Mouse (Mus musculus) induced T-regulatory cell, adult 2 months (primary cell): ENCODE data around the gene Tram2.

Experiments used
- DNase-seq: peaks from one replicate; pipeline ENCODE4 v3.0.0-alpha.2; 2012; ENCODE audit warnings: low read depth

The Tram2 gene

DNA sequence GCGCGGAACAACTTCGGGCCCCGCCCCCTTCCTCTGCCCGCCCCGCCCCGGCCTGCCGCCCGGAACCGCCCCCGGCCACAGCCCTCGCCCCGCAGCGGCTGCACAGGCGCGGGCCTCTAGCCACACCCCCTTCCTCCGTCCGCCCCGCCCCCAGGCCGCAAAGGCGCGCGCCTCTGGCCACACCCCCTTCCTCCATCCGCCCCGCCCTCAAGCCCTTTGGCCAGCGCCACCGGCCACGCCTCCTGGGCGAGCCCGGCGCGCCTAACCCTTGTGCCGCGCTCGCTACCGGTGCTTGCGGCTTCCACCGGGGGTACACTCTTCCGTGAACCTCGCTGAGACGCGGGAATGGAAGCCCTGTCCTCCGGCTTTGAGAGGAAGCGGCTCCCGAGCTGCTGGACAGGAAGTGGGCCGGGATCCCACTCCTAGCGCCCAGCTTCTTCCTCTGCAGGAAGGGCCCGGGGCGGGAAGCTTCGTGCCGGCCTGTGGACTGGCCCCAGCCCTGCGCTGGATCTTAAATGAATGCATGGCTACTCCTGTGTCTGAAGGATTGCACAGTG lies at the start of gene Tram2:
Gene Tram2, minus strand, starts transcription at position 13 of the 557 bp plus-strand sequence.
- DNase-seq, result peak; percentile 95

DNA sequence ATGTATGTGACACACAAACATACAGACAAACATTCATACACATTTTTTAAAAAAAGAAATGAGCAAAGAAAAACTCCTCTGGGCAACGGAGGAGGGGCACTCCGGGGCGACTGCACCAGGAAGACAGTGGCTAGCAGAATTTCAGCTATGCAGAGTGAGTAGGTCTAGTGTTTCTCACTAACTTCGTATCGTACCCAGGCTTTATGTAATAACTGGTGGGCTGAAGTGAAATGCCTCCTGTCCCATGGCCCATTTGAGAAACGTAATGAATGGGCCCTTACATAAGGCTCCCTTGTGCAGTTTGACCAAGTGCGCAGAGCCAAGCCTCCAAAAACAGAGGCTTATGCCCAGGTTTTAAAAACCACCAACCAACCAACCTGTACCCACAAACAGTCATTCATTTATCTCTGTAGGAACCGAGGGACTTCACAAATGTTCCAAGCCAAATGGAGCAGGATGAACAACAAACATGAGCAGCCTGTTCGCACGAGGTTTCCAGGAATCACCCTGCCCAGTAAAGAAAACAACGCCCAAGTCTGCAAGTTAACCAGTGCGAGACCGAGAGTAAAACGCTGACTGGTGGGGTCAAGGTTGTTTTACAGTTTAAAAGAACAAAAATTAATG lies 45.8 kb upstream of the Tram2 start:
- DNase-seq, result no peak

DNA sequence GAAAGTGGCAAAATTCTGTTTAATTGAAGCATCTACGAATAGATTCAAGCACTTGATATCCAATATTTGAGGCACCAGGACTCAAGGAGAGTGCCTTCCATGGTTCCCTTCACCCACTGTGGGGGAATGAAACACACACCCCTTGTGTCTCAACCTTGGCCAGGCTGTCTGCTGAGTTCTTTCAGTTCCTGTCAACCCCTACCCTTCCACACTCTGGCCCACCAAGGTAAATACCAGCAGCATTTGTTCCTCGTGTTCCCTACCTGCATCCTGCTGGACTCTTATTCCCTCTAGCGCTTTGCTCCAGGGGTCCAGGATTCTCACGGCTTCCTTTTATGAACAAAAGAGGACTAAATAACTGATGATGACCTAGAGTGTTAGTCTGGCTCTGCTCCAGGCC lies 24.8 kb upstream of the Tram2 start:
- no peak for DNase-seq

DNA sequence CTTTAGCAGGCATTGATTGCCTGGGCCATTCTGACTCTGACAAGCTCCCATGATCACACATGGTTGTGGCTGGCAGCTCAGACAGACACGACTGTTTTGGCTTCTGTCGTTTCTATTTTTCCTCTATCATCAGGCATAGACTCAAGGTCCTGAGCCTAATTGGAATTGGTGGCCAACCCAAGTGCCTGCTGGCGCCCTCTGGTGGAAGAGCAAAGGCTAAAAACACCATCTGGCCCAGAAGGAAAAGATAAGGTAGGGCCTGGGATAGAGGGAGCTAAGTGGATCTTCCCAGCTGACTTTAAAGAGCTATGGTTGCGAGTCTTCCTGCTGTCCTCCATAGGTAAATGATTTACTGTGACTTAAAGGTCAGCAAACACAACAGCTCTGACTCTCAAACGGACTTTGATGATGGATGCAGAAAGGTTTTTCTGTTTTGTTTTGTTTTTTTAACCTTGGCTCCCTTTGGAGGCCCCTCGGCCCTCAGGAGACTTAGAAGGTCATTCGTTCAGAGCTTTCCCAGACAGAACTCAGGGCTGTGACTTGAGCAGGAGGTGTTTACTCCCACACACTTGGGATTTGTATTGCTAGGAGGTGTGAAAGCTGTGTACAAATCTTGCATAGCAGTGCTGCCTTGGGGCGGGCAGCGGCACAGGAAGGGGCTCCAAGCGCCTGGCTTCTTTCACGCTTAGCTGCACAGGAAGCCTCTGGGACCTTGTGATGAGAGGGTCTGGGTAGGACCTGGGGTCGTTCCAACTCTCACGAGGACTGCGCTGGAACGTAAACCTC lies 22.4 kb upstream of the Tram2 start:
- DNase-seq, result peak; percentile 79

DNA sequence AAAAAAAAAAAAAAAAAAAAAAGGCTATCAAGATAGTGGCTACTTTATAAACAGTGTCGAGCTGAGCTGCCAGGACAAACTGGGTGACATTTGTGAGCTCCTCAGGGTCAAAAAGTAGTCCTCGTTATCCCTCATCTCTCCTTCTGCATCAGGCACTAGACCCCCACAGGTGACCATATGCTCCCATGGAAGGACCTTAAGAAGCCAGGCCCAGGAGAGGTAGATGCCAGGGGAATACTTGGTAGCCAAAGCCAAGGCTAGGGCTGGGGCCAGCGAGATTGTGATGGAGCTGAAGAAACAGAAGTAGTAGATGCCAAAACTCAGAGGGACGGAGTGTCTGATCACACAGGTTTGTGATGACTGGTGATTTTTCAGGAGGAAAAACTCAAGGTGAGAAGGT lies 21.7 kb upstream of the Tram2 start:
- no peak for DNase-seq

DNA sequence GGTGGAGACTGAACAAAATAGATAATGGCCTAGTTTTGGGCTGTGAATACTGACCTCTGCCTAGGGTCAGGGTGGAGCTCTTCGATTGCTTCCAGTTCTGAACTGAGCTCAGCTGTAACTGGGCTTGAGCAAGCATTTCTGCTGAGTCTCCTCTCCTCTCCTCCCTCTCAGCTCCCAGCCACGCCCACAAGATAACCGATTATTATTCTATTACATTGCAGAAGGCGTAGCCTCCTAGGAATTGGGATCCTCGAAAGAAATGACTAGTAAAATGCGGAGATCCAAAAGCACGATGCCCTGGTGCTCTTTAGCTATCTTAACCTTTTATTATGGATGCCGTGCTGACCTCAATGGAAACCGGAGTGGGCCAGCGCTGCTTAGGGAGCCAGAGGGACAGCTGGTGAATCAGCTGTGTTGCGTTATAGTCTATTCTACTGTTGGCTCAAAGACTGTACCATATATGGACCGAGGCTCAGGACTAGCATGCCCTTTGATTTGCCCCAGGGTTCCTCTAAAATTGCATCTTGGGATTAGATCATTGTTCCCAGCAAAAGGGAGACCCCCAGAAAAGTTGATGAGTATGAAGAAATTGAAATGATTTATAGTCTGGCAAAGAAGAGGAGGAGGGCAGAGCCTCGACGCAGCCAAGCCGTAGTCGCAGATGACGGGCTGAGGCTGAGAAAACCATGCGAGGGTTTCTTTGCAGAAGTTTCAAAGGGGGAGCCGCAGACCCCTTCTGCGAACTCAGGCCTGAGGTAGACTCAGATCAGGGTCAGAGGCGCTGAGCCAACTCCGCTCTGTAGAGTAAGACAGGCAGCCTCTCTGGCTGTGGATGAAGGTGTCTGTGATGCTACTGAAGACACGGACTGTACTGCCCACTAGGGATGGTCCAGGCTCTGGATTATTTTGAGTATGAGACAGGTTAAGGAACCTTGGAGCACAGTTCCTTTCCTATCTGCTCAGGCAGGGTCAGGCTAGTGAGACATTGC lies 18.3 kb upstream of the Tram2 start:
- no peak for DNase-seq

DNA sequence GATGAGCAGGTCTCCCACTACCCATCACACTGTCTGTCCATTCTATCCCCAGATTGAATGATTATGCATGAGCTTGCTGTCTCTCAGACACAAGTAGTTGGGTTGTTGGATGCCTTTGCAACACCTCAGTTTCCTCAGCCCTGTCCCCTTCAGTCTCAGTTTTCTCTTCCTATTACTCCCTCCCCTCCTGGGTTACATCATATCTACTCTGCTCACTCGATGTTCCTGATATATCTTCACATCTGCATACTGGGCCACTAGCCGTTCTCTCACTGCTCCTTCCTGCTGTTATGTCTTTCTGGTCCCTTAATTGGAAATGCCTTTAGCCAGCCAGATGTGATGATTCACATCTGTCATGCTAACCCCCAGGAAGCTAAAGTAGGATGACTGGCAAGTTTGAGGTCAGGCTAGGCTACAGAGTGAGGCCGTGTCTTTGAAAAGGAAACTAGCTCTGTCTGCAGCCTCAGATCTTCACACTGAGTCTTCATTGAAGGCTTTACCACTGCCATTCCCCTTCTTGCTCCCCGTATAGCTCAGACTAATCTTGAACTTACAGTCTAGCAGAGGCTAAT lies 15.7 kb upstream of the Tram2 start:
- DNase-seq, result no peak

DNA sequence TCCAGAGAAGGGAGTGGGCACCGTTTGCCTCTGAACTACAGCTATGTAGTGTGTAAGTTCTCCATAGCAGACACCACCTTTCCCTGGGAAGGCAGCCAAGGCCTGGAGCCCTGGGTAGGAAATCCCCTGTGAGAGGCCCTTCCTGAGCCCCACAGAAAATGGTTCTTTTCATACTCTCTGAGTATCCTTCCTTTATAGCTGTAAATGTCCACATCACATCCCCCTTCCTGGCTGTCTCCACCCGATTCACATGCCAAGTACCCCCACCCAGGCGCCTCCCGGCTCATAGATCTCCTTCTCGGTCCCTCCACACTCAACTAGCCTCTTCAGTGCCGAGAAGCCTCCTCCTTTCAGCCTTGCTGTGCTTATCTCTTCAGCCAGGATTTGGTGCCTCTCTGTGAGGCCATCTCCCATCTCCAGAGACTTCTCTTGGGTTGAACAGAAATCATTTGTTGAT lies 10.7 kb upstream of the Tram2 start:
- no peak for DNase-seq

DNA sequence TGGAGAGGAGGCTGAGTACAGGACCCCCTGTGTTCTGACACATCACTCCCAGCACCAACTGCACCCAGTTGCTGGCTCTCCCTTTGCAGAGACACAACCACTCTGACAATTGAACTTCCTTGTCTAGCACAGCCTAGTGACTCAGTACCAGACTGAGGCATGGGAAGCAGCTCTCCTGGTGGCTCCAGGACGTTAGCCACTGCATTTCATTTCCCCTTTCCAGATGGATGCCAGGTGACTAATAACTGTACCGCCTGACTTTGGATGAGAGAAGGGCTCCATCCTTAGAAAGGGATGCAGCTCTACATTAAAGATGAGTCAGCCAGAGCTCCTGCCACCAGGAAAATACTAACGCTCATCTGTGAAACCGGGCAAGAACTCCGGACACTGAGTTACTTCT lies 7.3 kb upstream of the Tram2 start:
- no peak for DNase-seq

DNA sequence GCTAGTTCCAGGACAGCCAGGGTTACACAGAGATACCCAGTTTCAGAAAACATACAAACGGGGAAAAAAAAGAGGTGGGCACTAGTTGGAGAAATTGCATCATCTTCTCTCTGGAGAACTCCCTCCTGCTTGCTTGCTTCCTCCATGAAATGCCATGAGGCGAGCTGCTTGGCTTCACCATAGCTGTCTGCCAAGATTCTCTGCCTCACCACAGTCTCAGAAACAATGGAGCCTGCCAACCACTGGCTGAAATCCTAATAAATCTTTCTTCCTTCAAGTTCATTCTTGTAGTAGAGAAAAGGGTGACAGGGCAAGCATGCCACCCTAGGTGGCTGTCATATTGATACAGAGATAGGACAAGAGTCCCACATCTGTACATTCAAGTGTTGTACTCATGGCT lies 5.6 kb upstream of the Tram2 start:
- no peak for DNase-seq

DNA sequence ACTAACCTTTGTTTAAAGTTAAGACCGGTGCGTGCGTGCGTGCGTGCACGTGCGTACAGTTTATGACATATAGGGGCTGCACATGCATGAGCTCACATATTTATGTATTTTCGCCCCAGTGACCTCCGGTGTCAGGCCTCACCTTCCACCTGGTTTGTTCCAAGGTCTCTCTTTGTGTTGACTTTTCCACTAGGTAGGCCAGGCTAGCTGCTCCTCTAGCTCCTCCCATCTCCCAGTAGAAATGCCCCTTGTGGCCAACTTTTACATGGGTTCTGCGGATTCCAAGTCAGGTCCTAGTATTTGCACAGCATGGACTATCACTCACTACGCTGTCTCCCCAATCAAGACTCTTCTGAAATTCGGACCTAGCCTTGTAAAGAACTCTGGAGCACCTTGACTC lies 1.3 kb upstream of the Tram2 start:
- peak; percentile 24 for DNase-seq

DNA sequence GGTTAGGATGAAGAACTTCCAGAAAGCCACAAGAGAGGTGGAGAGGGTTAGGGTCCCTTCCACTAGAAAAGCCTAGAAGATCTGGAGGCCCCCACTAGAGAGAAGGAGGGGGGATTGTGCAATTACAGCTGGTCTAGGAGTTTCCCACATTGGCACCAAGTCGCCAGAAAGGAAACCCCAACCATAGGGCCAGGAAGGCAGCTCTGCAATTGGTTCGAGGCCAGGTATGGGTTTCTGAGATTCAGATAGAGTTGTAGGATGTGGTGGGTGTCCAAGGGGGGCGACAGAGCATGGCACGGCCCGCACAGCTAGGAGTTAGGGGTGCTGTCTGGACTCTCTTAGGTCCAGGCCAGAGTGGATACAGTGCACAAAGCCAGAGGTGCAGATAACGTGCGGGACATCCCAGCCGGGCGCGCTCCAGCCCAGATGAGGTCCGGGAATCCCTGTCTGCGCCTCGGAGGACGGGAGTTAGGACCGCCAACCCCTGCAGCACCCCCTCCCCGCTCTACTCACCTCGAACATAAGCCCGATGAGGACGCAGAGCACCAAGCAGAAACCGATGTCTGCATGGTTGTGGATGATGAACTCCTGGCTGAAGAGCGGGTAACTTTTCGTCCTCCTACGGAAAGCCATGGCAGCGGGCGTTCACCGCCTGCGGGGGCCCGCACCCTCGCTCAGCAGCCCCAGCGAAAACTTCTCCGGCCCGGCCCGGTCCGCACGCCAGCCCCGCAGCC lies 381 bp downstream of the Tram2 start:
- DNase-seq, result peak; percentile 56

DNA sequence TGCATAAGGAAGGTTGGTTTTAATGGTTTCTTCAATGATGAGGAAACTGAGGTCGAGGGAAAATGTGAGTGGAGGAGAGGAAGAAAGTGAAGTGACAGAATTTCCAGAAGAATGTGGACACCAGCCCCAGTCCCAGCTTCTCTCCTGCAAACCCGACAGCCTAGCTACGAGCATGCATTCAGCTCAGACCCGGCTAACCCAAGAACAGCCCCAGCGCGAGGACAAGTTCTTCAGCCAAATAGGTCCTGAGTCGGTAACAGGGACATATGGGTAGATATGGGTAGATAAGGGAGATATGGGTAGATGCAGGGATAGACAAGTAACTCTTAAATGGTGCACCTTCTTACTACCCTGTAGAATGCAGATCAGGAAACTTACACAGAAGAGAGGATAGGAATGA lies 1.4 kb downstream of the Tram2 start:
- peak; percentile 29 for DNase-seq

DNA sequence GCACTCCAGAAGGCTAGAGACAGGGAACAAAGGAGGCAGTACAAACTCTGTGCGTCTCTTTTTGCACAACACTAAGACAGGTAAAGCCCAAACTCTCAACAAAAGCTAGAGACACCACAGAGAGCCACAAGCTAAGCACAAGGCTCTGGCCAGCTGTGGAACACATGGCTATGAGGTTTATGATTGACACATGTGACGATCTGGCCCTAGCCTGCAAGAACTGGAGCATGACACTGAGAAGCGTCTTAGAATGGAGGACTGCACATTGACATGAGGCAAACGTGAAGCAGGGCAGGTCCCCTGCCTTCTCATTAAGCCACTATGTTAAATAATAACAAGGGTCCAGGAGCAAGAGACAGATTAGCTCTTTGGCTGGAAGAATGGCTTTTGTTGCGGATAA lies 1.8 kb downstream of the Tram2 start:
- DNase-seq, result peak; percentile 16

DNA sequence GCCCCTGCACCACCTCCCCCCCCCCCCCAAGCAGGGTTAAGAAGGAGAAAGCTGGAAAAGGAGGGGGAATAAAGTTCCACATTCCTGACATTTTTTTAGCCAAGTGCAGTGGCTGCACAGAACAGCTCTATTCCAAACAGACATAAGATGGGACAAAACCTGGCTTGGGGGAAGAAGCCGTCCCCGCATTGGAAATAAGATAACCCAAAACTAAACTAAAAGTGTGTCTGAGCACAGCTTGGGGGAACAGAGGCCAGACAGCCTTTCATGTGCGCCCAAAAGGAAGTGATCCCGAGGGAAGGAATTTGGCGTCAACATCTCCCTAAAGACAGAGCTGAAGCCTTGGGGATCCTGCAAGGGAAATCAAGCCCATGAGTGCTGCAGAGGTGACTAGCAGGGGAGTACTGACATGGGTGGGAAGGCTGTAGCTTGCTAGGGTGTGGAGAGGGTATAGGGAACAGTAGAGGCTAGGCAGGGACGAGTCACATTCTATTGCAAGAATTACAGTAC lies 3.0 kb downstream of the Tram2 start:
- DNase-seq, result no peak

DNA sequence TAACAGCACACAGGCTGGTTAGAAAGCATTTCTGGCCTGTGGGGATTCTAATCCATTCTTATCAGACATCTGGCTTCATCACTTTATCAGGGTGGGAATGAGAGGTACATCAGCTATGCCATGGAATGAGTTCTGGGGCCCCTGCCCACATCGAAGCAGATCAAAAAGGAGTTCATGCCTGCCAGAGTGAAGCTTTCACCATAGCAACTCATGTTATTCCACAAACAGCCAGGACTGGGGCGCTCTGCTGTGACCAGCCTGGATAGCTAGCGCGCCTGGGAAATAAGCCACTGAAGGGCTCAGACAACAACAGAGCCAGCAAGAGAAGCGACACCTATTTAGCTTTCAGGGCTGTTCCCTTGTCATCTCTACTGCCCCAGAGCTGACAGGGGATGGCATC lies 4.8 kb downstream of the Tram2 start:
- no peak for DNase-seq

DNA sequence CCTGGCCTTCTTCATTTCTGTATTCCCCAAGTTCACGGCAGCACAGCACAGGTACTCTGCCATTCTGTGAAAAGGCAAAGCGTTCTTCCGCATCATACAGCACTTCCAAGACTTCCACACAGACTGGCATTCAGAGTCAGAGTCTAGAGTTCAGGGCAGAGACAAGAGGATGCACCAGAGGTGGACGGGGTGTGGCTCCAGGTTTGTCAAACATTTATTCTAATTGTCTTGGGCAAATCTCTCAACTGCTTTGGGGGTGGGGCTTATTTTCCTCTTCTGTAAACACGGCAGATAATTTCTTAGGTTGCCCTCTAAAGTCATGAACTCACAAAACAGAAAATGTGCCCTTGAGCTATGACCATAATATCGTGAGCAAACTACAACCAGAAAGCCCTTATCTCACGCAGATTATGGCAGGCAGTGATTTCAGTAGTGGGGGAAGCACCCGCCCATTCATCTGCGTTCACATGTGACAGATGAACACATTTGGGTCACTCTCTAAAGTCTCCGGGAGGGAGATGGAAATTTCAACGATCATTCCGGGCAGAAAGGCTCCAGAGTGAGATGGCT lies 6.1 kb downstream of the Tram2 start:
- DNase-seq, result no peak

DNA sequence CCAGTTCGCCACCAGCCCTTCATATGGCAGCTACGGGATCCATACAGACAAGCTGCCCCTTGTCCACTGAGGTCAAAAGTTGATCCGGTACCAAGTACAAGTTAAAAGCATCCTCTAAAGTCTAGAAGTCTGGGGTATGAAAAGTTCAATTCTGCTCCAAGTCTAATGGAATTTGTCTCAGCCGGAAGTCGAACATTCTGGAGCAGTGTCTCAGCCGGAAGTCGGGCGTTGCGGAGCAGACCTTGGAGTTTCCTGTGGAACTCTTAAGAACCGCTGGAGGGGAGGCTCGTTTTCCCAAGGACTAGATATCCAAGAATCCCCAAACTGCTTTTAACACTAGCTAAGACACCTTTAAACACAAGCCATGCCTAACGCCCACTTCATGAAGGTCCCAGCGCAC lies 8.4 kb downstream of the Tram2 start:
- DNase-seq, result no peak

DNA sequence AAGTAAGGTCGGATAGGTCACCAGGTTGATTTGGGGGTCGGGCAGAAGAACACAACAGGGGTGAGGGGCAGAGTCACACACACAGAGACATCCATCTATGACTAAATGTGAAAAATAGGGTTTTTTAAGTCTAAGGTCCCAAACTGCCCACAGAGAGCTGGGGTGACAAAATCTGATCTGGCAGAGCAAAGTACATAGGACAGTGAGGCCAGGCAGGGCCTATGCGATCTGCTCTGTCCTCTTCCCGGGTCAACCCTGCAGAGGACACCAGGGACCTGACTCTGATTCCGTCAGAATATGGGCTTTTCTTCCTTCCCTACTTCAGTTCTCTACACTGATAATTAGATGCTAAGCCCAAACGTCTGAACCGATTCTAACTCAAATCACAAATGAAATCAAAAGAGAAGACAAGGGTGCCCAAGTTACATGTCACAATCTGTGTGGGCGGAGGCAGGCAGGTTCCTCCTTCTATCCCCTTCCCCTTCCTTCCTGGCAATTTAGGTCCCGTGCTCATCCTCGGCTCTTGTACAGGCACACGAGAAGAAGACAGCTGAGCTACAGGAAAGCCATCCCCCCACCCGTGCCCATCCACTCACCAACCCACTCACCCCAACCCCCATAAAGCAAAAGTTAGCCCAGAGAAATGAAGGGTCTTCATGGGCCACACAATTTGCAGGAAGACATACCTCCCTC lies 9.1 kb downstream of the Tram2 start:
- DNase-seq, result no peak

DNA sequence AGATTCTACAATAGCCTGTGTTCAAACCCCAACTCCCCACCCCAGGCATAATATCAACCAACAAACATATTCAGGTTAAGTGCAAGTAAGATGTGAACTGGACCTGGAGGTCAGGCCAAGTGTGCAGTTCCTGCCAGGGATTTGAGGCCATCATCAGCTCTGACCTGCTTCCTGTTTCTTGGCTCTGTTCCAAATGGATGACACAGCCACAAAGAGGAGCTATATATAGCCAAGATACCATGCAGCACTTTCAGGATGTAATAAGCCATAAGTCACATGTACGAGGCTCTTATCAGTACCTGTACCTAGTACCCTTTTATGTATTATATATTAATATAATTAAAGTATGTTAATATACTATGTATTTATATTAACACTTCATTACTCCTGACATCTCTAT lies 10.5 kb downstream of the Tram2 start:
- no peak for DNase-seq
